Mouse (Mus musculus): ENCODE measurements around the gene Cntd1.

Gene Cntd1

GRCm38 (mm10) chr11:101253613-101254389 is 25.0 kb upstream of the Cntd1 start, which contains the start of gene Vps25:
Gene Vps25, plus strand, starts transcription at chr11:101253707.
- no peak for DNase-seq (ENCODE audit: low read depth)

- DNase-seq (ENCODE audit: low read depth) = no peak
These were observed 22.7 kb upstream of the Cntd1 start for GRCm38 (mm10) chr11:101255826-101256775.

GRCm38 (mm10) chr11:101259261-101259712 is 19.5 kb upstream of the Cntd1 start:
- no peak for DNase-seq (ENCODE audit: low read depth)

- DNase-seq (ENCODE audit: low read depth) = no peak
These were observed 18.6 kb upstream of the Cntd1 start, which contains the start of gene Wnk4 for GRCm38 (mm10) chr11:101259948-101260825. Gene Wnk4, plus strand, starts transcription at chr11:101260567.

GRCm38 (mm10) chr11:101260826-101261380 is 17.9 kb upstream of the Cntd1 start:
- DNase-seq (ENCODE audit: low read depth) = no peak

- no peak for DNase-seq (ENCODE audit: low read depth)
These were observed 16.4 kb upstream of the Cntd1 start for GRCm38 (mm10) chr11:101262272-101262967.

GRCm38 (mm10) chr11:101263138-101263988 is 15.4 kb upstream of the Cntd1 start:
- DNase-seq (ENCODE audit: low read depth) = no peak

- DNase-seq (ENCODE audit: low read depth) = no peak
These were observed 14.9 kb upstream of the Cntd1 start for GRCm38 (mm10) chr11:101263989-101264280.

- DNase-seq (ENCODE audit: low read depth) = no peak
These were observed 13.8 kb upstream of the Cntd1 start for GRCm38 (mm10) chr11:101264954-101265471.

- DNase-seq (ENCODE audit: low read depth) = no peak
These were observed 12.9 kb upstream of the Cntd1 start for GRCm38 (mm10) chr11:101265906-101266305.

- DNase-seq (ENCODE audit: low read depth) = no peak
These were observed 9.2 kb upstream of the Cntd1 start for GRCm38 (mm10) chr11:101269577-101270116.

- no peak for DNase-seq (ENCODE audit: low read depth)
These were observed 6.4 kb upstream of the Cntd1 start for GRCm38 (mm10) chr11:101272446-101272845.

- DNase-seq (ENCODE audit: low read depth) = no peak
These were observed 3.5 kb upstream of the Cntd1 start for GRCm38 (mm10) chr11:101275309-101275708.

GRCm38 (mm10) chr11:101276319-101277070 is 2.3 kb upstream of the Cntd1 start:
- no peak for DNase-seq (ENCODE audit: low read depth)

- DNase-seq (ENCODE audit: low read depth) = no peak
These were observed 1.2 kb upstream of the Cntd1 start for GRCm38 (mm10) chr11:101277381-101278222.

GRCm38 (mm10) chr11:101279193-101279569 is 369 bp downstream of the Cntd1 start:
- DNase-seq (ENCODE audit: low read depth) = no peak

GRCm38 (mm10) chr11:101280837-101281236 is 2.0 kb downstream of the Cntd1 start:
- no peak for DNase-seq (ENCODE audit: low read depth)

GRCm38 (mm10) chr11:101282896-101283295 is 4.1 kb downstream of the Cntd1 start:
- DNase-seq (ENCODE audit: low read depth) = no peak
